Mouse (Mus musculus): ENCODE data around the gene Lpar3.

The Lpar3 gene

GRCm38 (mm10) chr3:146260203-146260602 lies 39.4 kb downstream of the Lpar3 start:
- DNase-seq (ENCODE audit: low spot score): no peak

DNA sequence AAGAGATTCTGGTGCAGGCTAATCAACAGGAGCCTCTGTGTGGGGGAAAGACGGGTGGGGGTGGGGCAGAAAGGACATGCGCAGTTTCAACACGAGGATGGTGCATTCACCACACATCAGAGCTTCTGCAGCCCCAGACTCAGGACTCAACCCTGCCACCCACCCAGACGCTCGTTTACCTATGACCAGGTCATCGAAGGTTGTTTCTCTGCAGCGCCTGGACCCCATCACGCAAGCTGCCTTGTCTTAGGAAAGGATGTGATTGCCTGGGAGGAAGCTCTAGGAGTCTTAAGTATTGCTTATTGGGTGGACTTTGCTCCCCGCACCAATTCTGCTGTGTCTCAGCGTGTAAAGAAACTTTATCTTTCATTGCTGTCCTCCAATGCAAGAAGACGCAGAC lies 40.1 kb downstream of the Lpar3 start:
- DNase-seq (ENCODE audit: low spot score): no peak

DNA sequence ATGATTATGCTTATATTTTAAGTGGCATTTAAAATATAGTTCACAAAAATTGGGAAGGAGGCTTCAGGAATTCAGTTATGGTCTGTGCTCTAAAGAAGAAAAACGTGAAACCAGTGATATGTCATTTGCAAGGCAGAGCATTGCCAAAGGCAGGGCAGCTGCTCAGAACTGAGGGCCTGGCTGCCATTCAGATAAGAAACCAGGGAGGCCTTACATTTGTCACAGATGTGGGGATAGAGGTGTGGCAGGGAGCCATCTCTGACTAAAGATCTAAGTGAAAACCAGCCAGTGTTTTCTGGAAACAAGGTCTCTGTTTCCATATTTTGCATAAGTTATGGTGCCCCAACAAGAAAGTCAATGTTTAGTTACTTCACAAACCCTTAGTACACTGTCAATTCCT lies 41.8 kb downstream of the Lpar3 start:
- DNase-seq (ENCODE audit: low spot score): no peak

DNA sequence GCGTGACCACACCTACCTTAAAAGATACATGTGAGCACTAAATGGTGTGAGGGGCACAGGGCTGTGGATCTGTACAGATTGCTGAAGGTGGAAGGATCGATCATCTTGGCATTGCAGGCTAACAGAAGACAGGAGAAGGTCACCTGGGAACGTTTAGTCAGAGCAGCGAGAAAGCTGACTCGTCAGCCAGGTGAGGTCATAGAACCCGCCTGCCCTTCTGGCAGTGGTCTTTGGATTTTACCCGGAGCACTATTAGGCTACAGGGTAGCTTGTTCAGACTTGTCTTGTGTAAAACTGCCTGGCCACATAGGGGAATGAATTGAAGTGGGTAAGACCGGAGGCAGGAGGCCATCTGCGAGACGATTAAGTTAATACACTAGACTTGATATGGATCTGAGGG lies 43.4 kb downstream of the Lpar3 start:
- no peak for DNase-seq (ENCODE audit: low spot score)

- no peak for DNase-seq (ENCODE audit: low spot score)
These were observed 44.9 kb downstream of the Lpar3 start for GRCm38 (mm10) chr3:146265545-146266130.

- peak; percentile 58 for DNase-seq (ENCODE audit: low spot score)
These were observed 47.5 kb downstream of the Lpar3 start for GRCm38 (mm10) chr3:146268024-146268801.

DNA sequence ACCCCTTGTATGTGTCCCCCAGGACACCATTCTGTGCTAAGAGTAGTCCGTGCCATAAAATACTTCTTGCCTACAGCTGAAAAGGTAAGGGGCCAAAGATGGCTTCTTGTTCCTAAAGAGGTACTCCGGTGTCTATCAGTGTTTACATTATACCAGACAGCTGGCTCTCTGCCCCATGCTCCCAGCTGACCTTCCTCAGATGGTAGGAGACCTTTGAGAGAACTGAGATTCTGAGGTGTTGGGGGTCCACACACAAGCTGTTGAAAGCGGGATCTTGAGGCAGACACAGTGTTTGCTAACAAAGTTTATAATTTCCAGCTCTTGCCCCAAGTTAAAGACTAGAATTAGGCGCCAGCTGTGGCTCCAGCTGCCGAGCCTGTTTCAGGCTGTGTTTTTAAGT lies 53.7 kb downstream of the Lpar3 start:
- no peak for DNase-seq (ENCODE audit: low spot score)

GRCm38 (mm10) chr3:146275360-146276025 lies 54.7 kb downstream of the Lpar3 start:
- DNase-seq (ENCODE audit: low spot score): peak; percentile 29

GRCm38 (mm10) chr3:146276026-146276409 lies 55.3 kb downstream of the Lpar3 start:
- no peak for DNase-seq (ENCODE audit: low spot score)

- no peak for DNase-seq (ENCODE audit: low spot score)
These were observed 56.2 kb downstream of the Lpar3 start for GRCm38 (mm10) chr3:146276991-146277390.

DNA sequence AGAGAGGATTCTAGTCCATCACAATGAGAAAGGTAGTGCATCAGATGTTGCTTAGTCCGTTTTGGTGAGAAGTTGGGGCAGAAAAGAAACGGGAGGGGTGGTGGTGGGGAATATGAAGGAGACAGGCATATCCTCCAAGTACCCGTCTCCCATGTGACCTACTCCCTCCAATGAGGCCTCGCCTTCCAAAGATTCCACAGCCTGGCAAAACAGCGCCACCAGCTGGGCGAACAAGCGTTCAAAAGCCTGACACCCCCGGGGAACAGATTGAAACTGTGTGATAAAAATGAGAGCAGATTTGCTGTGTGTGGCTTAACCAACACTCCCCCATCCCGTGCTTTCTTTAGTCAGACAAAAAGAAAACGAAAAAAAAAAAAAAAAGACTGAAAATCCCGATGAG lies 56.7 kb downstream of the Lpar3 start:
- DNase-seq (ENCODE audit: low spot score): peak; percentile 75

DNA sequence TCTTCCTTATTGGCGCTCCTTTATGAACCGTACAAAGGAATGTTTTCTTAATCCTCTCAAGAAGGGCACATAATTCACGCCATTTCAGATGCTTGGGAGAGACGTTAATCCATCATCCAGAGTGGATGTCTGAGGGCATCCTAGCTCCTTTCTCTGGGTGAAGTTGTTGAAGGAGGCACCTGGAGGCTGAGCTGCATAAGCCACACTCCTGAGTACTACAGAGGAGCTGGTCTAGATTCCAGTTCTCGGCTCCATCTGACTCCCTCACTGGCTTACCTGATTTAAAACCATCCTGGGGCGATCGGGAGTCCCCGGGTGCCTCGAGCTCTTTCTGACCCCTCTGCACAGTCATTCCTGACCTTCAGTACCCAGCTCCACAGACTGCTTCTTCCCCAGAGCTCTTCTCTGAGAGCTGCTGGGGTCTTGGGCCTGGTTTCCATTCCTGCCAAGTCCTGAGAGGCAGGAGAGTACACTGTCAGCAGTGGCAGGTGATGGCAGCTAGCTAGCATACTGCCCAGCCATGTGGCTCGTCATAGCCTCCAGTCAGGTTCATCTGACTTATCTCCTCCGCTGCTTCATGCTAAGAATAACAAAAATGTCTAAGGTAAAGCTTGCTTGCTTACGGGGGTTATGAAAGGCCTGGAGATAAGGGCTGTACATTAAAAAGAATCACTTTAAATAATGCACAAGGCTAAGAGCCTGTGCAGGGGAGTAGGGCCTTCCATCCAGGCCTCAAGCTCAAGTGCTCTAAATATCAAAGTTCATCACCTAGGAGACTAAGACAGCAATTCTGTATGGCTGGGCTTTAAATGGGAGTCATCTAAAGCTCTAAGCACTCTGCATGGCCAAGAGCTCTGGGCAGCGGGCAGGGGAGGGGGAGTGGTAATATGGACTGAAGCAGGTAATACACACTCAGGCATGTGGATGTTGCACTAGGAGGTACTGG lies 57.7 kb downstream of the Lpar3 start:
- no peak for DNase-seq (ENCODE audit: low spot score)

DNA sequence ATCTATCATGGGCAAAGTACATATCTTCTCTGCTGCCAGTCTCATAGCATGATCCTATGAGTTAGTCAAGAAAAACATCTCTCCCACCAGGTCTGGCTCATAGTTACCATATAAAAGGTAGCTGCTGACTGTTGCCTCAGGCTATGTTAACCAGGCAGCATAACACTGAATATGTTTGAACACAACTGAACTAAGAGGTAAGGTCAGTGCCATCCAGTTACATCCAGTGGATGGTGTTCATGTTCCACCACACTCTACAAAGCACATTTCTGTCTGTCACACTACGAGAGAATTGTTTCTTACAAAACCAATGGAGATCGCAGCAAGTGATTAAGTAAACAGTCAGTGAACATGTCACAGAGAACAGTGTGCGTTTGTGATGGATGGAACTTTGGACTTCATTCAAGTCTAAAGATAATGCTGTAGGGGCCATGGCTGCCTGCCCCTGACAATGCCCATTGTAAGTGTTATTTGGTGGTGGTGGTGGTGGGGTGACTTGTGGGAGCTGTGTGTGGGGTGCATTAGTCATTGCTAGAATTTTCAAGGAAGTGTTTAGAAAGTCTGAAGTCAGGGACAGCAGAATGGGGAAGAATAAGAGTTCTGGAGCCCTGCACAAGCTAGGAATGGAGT lies 63.1 kb downstream of the Lpar3 start:
- no peak for DNase-seq (ENCODE audit: low spot score)

DNA sequence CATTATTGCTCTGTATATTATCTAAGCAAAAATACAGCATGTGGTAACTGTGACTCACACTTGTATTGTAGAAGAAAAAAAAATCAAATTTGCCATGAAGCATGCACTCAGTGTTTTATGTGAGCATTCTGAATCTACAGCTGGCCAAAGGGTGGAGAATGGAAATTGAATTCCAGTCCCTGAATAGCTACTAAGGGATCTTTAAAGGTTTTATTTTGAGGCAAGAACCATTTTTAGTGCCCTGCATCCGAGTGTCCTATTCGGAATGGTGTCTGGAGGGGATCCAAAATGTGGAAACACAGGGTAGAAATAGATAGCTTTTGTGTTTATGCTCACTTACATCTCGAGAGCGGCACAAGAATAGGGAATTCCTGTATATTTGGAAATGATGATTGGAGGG lies 65.4 kb downstream of the Lpar3 start:
- DNase-seq (ENCODE audit: low spot score): no peak

GRCm38 (mm10) chr3:146291928-146292327 lies 71.2 kb downstream of the Lpar3 start:
- DNase-seq (ENCODE audit: low spot score): no peak

DNA sequence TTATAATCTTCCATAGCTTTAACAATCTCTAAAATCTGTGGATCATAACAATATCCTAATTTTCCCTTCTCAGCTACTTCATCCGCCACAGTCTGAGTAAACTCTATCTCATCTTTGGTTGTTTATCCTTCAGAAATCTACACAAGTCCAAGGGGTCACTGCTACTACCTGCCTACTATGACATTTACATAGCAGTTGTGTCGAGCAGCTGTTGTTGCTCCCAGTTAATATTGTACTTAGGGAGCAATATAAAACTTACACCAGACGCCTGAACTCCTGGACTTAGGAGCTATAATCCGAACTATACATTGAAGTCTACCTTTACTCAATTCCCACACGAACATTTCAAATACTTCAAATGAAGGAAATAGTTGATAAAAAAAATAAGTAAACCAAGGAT lies 71.8 kb downstream of the Lpar3 start:
- no peak for DNase-seq (ENCODE audit: low spot score)

- DNase-seq (ENCODE audit: low spot score): no peak
These were observed 81.7 kb downstream of the Lpar3 start for GRCm38 (mm10) chr3:146302451-146302850.

GRCm38 (mm10) chr3:146303194-146303593 lies 82.4 kb downstream of the Lpar3 start:
- no peak for DNase-seq (ENCODE audit: low spot score)

- DNase-seq (ENCODE audit: low spot score): no peak
These were observed 84.0 kb downstream of the Lpar3 start for GRCm38 (mm10) chr3:146304556-146305405.

DNA sequence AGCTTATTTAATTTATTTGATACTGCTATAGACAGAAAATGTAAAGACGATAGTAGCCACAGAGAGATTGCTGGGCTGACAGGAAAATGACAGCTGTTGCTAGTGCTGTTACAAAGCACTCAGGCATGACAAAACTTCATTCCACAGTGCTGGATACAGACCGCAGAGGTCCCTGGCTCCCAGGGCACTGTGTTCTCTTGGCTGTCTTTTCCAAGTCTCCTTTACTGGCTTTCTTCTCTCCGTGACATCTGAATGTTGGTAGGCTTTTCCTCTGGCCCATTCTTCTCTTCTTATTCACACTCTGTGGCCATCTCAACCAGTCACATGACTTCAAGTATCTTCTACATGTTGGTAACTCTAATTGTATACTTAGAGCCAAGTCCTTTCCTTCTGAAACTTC lies 86.6 kb downstream of the Lpar3 start:
- DNase-seq (ENCODE audit: low spot score): no peak

- no peak for DNase-seq (ENCODE audit: low spot score)
These were observed 87.1 kb downstream of the Lpar3 start for GRCm38 (mm10) chr3:146307886-146308285.

Measured in layer of hippocampus, adult 11-12 months (tissue).